Mouse (Mus musculus): Measurements from ENCODE around the gene Clec4a4. TPM values are rescaled to one million over a fixed set of nuclear protein-coding genes. Genes with fewer than 3 reads are reported as not detected.
A peak's percentile ranks its signal among the peaks of the same experiment; 100 is the strongest.
"Not testable (repeated sequence)": the region's sequence is repeated elsewhere in the genome, so short reads cannot be mapped to it uniquely, and the experiment has no call there.

The Clec4a4 gene
- not detected for total RNA-seq (2021)
- long read RNA-seq, experiment 1, result 0 reads
- long read RNA-seq, experiment 2, result 0 reads

- no peak for DNase-seq
Measured at GRCm38 (mm10) chr6:122989876-122990437, at the start of gene Clec4a4. Clec4a4 (plus strand) TSS chr6:122990367.

GRCm38 (mm10) chr6:122946760-122947159 lies 43.4 kb upstream of the Clec4a4 start:
- peak in 1 of 2 experiments; percentile 13 for DNase-seq

- peak; percentile 33 to 67 for DNase-seq
Measured at GRCm38 (mm10) chr6:122952401-122952800, 37.8 kb upstream of the Clec4a4 start, which contains the start of gene Clec4a3. Clec4a3 (plus strand) TSS chr6:122952515.

GRCm38 (mm10) chr6:122964562-122964961 lies 25.6 kb upstream of the Clec4a4 start:
- no peak for DNase-seq

- no peak for DNase-seq
Measured at GRCm38 (mm10) chr6:122969048-122969447, 21.1 kb upstream of the Clec4a4 start.

GRCm38 (mm10) chr6:123004696-123005095 lies 14.5 kb downstream of the Clec4a4 start:
- not testable (repeated sequence) for DNase-seq

- peak; percentile 17 to 22 for DNase-seq
Measured at GRCm38 (mm10) chr6:123005591-123005990, 15.4 kb downstream of the Clec4a4 start.

- no peak for DNase-seq
Measured at GRCm38 (mm10) chr6:123049742-123050372, 59.7 kb downstream of the Clec4a4 start, which contains the start of gene Clec4b1. Clec4b1 (plus strand) TSS chr6:123049962.

Other genes with a start within 250 kb of the Clec4a4 start
- 1 to 10 TPM; 2.7 to 3.5 TPM for gene Slc2a3, start 188.7 kb upstream of the Clec4a4 start, total RNA-seq (2021)
- 10 to 100 TPM; 31.7 to 33.5 TPM for gene Foxj2, start 170.5 kb upstream of the Clec4a4 start, total RNA-seq (2021)
- gene C3ar1, start 134.2 kb upstream of the Clec4a4 start, total RNA-seq (2021), result 1 to 10 TPM; 1.3 to 1.6 TPM
- gene Necap1, start 115.9 kb upstream of the Clec4a4 start, total RNA-seq (2021), result 10 to 100 TPM; 20.7 to 24.3 TPM
- gene Clec4a1, start 68.5 kb upstream of the Clec4a4 start, total RNA-seq (2021), result 1 to 10 TPM; 4.0 to 4.1 TPM
- 1 to 10 TPM; 3.0 to 4.3 TPM for gene Clec4a3, start 37.9 kb upstream of the Clec4a4 start, total RNA-seq (2021)
- gene Clec4b1, start 59.6 kb downstream of the Clec4a4 start, total RNA-seq (2021), result not detected
- gene Clec4a2, start 116.1 kb downstream of the Clec4a4 start, total RNA-seq (2021), result 1 to 10 TPM; 1.3 to 1.5 TPM
- gene Clec4b2, start 182.5 kb downstream of the Clec4a4 start, total RNA-seq (2021), result not detected
- gene Clec4n, start 239.5 kb downstream of the Clec4a4 start, total RNA-seq (2021), result under 1 TPM; 0.35 to 0.85 TPM